Mouse (Mus musculus) liver, adult 2 months (tissue): ENCODE results near the gene Nr1h2. TPM values are rescaled to one million over a fixed set of nuclear protein-coding genes. Genes with fewer than 3 reads are reported as not detected.
A peak's percentile ranks its signal among the peaks of the same experiment; 100 is the strongest.

Source experiments
- DNase-seq: peaks from one replicate; pipeline ENCODE4 v3.0.0-alpha.2; 2011; ENCODE audit warnings: low read depth, low spot score; ENCODE audit errors: extremely low read depth
- H3K27ac ChIP-seq: fragments of 200-500 bp; replicated peaks from 2 replicates; pipeline ENCODE4 v1.5.1; 2012; ENCODE audit warnings: low read depth, mild to moderate bottlenecking, control low read depth, inconsistent platforms, low read length; ENCODE audit not compliant: insufficient read depth
- H3K27me3 ChIP-seq: fragments of 200-500 bp; 2 replicates; pipeline ENCODE4 v1.6.1; 2012; ENCODE audit warnings: mild to moderate bottlenecking, moderate library complexity, low read length, inconsistent platforms; ENCODE audit not compliant: control insufficient read depth, insufficient read depth
- H3K36me3 ChIP-seq: fragments of 200-500 bp; 2 replicates; pipeline ENCODE4 v1.6.1; 2012; ENCODE audit warnings: low read length, inconsistent platforms; ENCODE audit not compliant: control insufficient read depth, insufficient read depth
- H3K4me1 ChIP-seq: fragments of 200-500 bp; 2 replicates; pipeline ENCODE4 v1.6.1; 2011; ENCODE audit warnings: low read length; ENCODE audit not compliant: control insufficient read depth, insufficient read depth
- H3K4me3 ChIP-seq: fragments of 200-500 bp; 2 replicates; pipeline ENCODE4 v1.5.1; 2011; ENCODE audit warnings: low read depth, mild to moderate bottlenecking, control low read depth, low read length, moderate library complexity; ENCODE audit not compliant: insufficient read depth
- H3K79me2 ChIP-seq: fragments of 200-500 bp; 2 replicates; pipeline ENCODE4 v1.6.1; 2012; ENCODE audit warnings: inconsistent platforms, mild to moderate bottlenecking, low read length, moderate library complexity; ENCODE audit not compliant: control insufficient read depth, insufficient read depth
- H3K9ac ChIP-seq: fragments of 200-500 bp; 2 replicates; pipeline ENCODE4 v1.6.1; 2012; ENCODE audit warnings: low read depth, mild to moderate bottlenecking, control low read depth, inconsistent platforms, low read length
- CTCF ChIP-seq: fragments of 200-500 bp; IDR thresholded peaks from 2 replicates; pipeline ENCODE4 v1.5.1; 2011; ENCODE audit warnings: low read depth, low read length, control low read depth
- POLR2A ChIP-seq: fragments of 200-500 bp; IDR thresholded peaks from 2 replicates; pipeline ENCODE4 v1.6.1; 2011; ENCODE audit warnings: low read length, control low read depth; ENCODE audit not compliant: insufficient read depth; ENCODE audit errors: extremely low read depth
- WGBS: fragments of 180-500 bp; shearing (Covaris S2); methylation state at CpG from one replicate; pipeline ENCODE4 v1.1.7; 2018; 5-methylcytosine and 5-hydroxymethylcytosine counted together
- polyA plus RNA-seq: library from polyadenylated mRNA; depleted of rRNA; stranded (reverse); fragments of >200 nt; gene quantifications from 2 replicates; pipeline ENCODE4 v1.2.3, GENCODE M21; 2012
- total RNA-seq: library from RNA; depleted of rRNA; stranded (reverse); fragments of >200 nt; gene quantifications from 2 replicates; pipeline ENCODE4 v1.2.3, GENCODE M21; 2014

The Nr1h2 gene
- total and polyA plus RNA-seq, 2 experiments, result 21.6 to 80.3 TPM

DNA sequence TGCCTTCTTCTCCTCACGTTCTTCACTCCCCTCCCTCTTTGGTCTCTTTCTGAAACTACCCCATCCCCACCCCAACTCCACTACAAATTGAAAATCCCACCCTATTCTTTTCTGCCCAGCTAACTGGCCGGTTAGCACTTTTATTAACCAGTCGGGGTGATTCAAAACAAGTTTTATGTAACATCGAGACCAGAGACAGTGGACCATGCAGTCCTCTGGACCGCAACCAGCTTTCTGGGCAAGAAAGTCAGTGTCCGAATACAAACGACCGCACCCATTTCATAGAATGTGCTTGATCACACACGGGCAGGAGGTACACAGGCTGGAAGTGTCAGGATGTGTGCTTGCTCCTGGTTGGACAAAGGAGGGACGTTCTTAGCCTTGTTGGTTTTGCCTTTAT lies 10.7 kb upstream of the Nr1h2 start:
- WGBS, result 85% methylated on average over 10 of the region's 10 CpGs
- Histone ChIP-seq H3K79me2 (no peaks in the 10 kb centered on the region), H3K4me3 (no peak overlapping the region), H3K4me1 (no peaks in the 10 kb centered on the region), H3K27me3 (no peaks in the 10 kb centered on the region), H3K9ac (no peak overlapping the region), H3K36me3 (no peaks in the 10 kb centered on the region), H3K27ac (no peak overlapping the region)
- no peak for TF ChIP-seq CTCF
- TF ChIP-seq POLR2A, result no peak
- DNase-seq, result no peak

DNA sequence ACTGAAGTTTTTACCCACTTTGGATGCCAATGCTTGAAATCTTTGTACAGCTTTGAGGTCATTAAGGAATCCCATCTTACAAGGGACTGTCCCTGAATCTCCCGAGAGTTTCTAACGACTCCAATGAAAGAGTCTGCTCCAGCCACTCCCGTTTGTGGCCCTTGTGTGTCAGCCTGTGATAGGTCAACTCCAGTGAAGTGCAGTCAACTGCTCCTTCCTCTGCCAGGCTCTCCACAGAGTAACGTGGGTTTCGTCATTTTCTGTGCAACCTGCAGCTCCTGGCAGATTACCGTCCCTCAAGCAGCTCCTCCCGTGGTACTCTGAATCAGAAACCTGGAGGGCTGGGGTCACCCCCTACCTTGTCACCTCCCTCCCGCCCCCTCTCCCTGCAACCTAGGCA lies 9.5 kb upstream of the Nr1h2 start:
- no peak overlapping the region for H3K4me3 ChIP-seq
- TF ChIP-seq CTCF, result no peak
- no peak for TF ChIP-seq POLR2A
- DNase-seq, result no peak
- no peak overlapping the region for H3K27ac ChIP-seq
- H3K36me3 ChIP-seq, result no peaks in the 10 kb centered on the region
- 45% methylated on average over 8 of the region's 8 CpGs for WGBS
- no peak overlapping the region for H3K9ac ChIP-seq
- H3K27me3 ChIP-seq, result no peaks in the 10 kb centered on the region
- no peaks in the 10 kb centered on the region for H3K79me2 ChIP-seq
- no peaks in the 10 kb centered on the region for H3K4me1 ChIP-seq

DNA sequence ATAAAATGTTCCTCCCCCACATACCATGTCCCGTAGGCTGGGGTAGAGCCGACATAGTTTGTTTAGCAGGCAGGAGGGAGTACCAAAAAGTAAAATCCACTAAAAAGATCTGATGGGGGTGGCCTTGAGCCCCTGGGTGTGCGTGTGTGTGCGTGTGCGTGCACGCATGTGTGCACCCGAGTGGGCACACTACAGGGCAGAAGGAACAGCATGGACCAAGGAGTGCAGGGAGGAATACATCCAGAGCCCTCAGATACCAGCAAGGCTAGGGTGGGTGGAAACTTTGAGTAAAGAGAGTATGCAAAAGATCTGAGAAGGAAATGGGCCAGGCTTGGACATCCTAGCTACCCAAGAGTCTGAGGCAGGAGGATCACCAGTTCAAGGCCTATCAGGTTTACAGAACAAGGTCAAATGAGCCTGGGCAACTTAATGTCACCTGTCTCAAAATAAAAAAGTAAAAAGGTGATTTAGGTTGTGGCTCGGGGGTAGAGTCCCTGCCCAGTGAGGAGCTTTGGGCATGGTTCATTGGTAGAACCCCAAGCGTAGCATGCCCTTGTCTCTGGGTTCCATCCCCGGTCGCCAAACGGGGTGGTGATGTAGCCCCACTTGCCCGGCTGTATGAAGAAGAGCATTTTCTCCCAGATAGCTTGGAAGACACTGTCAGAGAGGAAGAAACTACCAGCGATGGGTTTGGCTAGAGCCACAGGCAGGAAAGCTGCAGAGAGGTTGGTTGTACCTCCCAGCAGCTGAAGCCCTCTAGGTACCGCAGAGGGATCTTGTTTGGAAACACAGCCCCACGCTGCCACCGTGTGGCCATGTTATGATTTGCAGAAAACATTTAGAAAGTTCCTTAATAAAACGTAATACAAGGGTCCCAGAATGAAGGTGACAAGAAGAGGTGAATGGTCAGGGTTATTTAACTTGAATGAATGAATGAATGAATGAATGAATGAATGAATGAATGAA lies 7.0 kb upstream of the Nr1h2 start:
- WGBS, result 52% methylated on average over 18 of the region's 18 CpGs
- Histone ChIP-seq H3K36me3 (no peaks in the 10 kb centered on the region), H3K27me3 (no peaks in the 10 kb centered on the region), H3K9ac (no peak overlapping the region), H3K4me1 (no peaks in the 10 kb centered on the region), H3K4me3 (no peak overlapping the region), H3K27ac (no peak overlapping the region), H3K79me2 (no peaks in the 10 kb centered on the region)
- DNase-seq, result peak; percentile 52
- TF ChIP-seq CTCF (peak; percentile 82), POLR2A (no peak)

DNA sequence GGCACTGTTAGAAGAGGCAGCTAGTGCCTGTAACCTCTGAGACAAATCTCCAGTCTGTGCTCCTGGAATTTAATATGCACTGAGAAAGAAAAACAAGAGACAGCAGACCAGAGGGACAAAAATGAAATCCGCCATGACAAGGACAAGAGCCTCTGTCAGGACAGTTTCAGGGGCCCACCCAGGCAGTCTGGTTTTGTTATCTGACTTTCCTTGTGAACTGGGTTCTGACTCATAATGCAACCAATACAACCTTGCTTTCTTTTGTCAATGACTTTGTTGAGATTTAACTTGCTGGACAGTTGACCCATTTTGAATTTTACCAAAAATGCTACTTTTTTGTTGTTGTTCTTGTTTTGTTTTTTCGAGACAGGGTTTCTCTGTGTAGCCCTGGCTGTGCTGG lies 3.9 kb upstream of the Nr1h2 start:
- Histone ChIP-seq H3K36me3 (no peaks in the 10 kb centered on the region), H3K4me3 (no peak overlapping the region), H3K79me2 (no peaks in the 10 kb centered on the region), H3K9ac (no peak overlapping the region), H3K4me1 (peaks cover 4% of the 10 kb centered on the region; the same call in 1 of the 2 replicates), H3K27me3 (no peaks in the 10 kb centered on the region), H3K27ac (no peak overlapping the region)
- TF ChIP-seq POLR2A (no peak), CTCF (no peak)
- no peak for DNase-seq
- WGBS, result 67% methylated on average over 2 of the region's 2 CpGs

DNA sequence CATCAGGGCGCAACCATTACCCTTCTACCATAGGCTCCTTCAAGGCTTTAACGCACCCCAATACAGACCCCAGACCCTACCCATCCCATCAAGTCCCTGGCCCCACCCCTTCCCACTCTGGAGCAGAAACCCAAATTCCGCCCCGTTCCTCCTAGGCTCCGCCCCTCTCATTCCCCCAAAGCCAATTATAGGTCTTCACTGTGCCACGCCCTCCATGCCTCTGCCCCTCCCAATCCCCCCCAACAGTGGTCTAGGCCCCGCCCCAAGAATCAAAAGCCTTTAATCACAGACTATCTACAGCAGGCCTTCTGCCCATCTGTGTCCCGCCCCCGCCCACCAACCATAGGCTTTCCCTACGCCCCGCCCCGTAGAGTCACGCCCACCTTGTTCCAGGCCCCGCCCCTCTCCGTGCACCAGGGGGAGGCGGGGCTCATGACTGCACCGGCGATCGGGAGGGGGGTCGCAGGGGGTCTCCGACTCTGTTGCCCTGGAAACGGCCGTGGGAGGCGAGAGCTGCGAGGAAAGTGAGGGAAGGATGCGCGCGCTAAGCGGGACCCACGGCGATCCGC lies 471 bp downstream of the Nr1h2 start:
- DNase-seq, result peak; percentile 19
- Histone ChIP-seq H3K4me1 (peaks cover 4% of the 10 kb centered on the region; the same call in 1 of the 2 replicates), H3K79me2 (no peaks in the 10 kb centered on the region), H3K27me3 (no peaks in the 10 kb centered on the region), H3K27ac (peak overlapping the region; percentile 86), H3K4me3 (peak overlapping the region; percentile 82), H3K9ac (peak overlapping the region; percentile 82), H3K36me3 (peaks cover 18% of the 10 kb centered on the region; the same call in 1 of the 2 replicates)
- TF ChIP-seq CTCF (no peak), POLR2A (no peak)
- 3% methylated on average over 32 of the region's 32 CpGs for WGBS
